Mouse (Mus musculus) effector memory CD4-positive, alpha-beta T cell, adult 5 months (primary cell): ENCODE measurements around the gene Esp23. TPM values are rescaled to one million over a fixed set of nuclear protein-coding genes. Genes with fewer than 3 reads are reported as not detected.

ENCODE experiments used
- polyA plus RNA-seq: library from polyadenylated mRNA; unstranded; fragments of 100-300 nt; shearing (Covaris generic); gene quantifications from one replicate; pipeline ENCODE4 v1.2.1, GENCODE M21; 2017

The Esp23 gene
- polyA plus RNA-seq, result not detected

DNA sequence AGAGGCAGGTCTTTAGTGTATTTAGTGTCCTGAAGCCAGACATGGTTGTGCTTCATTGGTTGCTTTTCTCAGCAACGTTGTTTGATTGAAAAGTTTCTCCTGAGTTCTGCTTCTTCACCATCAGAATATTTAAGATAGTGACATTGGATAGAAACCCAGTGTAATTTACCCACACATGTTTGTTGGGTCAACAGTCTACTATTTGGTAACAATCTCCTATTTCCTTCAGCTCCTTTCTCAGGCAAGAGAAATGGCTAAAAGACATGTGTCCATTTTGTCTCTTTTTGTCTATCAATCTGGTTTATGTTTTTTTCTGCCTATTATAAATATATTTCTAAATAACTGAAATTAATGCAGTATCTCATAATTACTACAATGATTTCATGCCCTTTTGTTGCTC lies at the start of gene Esp23:
Gene Esp23 (minus strand): TSS at position 101 of the 400 bp plus-strand sequence.

DNA sequence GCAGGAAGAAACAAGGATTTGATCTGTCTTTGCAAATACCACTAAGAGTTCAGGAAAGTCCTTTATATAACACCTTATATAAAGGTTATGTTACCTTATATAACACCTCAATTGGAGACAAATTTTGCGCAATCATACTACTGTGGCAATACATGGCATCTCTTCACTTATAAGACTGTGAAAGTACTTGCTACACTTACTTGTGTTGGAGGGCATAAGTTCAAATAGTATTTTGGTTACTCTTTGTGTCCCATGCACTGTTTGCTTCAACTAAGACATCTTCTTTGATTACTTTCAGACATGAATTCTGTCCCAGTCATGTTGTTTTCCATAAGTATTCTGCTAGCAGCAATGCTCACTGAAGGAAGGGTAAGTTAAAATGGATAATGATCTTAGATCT lies 18.2 kb upstream of the Esp23 start, which contains the start of gene Esp22:
Gene Esp22 (plus strand): TSS at position 301 of the 400 bp plus-strand sequence.

DNA sequence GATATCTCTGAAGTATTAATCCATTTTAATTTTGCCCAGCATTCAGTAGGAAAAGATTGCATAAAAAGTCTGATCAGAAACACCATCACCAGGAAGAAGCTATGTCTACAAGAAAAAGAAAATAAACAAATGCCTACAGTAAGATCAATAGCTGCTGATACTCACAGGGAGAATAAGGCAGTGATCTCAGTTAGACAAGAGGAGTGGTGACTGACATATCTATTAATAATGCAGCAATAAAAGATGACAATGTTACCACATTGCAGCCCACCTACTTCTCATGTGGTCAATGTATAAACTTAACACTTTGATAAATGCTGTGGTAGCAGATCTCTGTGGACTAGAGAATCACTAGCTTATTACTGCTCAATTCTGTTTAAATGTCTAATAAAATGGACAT lies 33.6 kb downstream of the Esp23 start, which contains the start of gene Gm21903:
Gene Gm21903 (minus strand): TSS at position 101 of the 400 bp plus-strand sequence.

DNA sequence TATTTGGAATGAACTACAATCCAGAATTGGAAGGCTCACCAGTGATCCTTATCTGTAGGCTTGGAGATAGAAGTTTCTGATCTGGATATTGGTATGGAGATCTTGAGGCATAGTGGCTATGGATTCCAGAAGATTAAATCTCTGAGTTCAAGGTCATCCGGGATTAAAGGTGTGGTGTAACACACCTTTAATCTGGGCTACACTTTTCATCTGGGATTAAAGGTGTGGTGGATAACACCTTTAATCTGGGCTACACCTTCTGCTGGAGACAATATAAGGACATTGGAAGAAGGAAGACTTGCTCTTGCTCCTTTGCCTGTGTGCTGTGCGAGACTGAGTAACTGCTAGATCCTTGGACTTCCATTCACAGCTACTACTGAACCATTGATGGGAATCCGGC lies 40.4 kb downstream of the Esp23 start, which contains the start of gene Esp24:
Gene Esp24 (plus strand): TSS at position 301 of the 400 bp plus-strand sequence.

Other genes starting within 250 kb of the Esp23 start
- not detected for gene Esp24, start 40.3 kb downstream of the Esp23 start, polyA plus RNA-seq
- gene Gm21903, start 33.7 kb downstream of the Esp23 start, polyA plus RNA-seq, result not detected
- gene Esp22, start 18.3 kb upstream of the Esp23 start, polyA plus RNA-seq, result not detected